Comparison of ENCODE assay signal across 1 mouse cellular context in genomic region chr17:53582026-53582585, GRCm38 (mm10).
TF ChIP-seq lines count a peak whose summit lies in the region.

No protein-coding gene starts in this region.

TF ChIP-seq in MEL, 35 proteins besides CTCF, POLR2A, EP300 and RAD21 (continued from another document):
- TF ChIP-seq TCF12 (IDR thresholded peaks at IDR 0.05; ENCODE audit: low read depth, low read length) (peak; percentile 28; the same call in 1 of the 2 replicates), NRF1 (IDR thresholded peaks at IDR 0.05; ENCODE audit: insufficient read depth, low read depth, low read length, poor library complexity, severe bottlenecking) (no peak), TBP (IDR thresholded peaks at IDR 0.05; ENCODE audit: low read depth, low read length) (peak; percentile 60; the same call in 1 of the 2 replicates), ETS1 (IDR thresholded peaks at IDR 0.05; ENCODE audit: low read depth, low read length) (peak; percentile 49; the same call in 1 of the 2 replicates), SIN3A (IDR thresholded peaks at IDR 0.05; ENCODE audit: low read length) (peak; percentile 51; the same call in 1 of the 2 replicates), NELFE (IDR thresholded peaks at IDR 0.05; ENCODE audit: low read depth, low read length) (peak; percentile 27; the same call in 1 of the 2 replicates)
